Mouse (Mus musculus): ENCODE results near the gene Sept5. TPM values are rescaled to one million over a fixed set of nuclear protein-coding genes. Genes with fewer than 3 reads are reported as not detected.

Gene Sept5
- polyA plus RNA-seq, 2 experiments from 2014 or later = 0.36 to 1.5 TPM

DNA sequence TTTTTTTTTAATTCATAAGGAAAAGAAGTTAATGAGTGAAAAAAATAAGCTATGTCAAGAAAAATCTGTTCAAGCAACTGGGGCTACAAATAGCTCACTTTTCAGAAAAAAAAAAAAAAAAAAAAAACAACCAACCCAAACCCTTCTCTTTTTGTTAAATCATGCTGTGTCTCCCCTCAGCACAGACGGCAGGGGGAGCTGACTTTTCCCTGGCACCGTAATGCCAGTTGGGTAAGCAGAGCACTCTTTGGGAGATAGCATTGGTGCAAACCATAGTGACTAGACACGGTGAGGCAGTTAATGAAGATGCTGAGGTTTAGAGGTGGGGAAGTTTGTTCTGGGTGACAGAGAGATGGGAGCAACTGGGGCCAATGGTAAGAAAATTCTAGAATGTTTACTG lies 2.3 kb upstream of the Sept5 start:
- no peak for ATAC-seq

DNA sequence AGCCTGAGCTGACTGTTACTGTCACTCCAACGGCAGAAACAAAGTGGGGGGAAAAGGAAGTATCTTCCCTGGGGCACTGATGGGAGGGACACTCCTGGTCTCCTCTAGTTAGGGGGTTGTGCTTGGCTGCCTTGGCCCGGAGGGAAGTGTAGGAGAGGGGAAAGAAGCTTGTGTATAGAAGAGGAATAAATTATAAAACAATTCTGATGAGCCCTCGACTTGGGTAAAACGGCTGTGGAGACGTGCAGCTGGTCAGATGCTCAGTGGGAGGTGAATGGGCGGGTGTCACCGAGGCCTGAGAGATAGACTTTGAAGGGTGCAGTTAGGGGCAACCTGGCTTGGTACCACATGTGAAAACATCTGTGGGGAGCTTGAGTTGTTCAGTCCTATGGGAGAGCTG lies 1.4 kb upstream of the Sept5 start:
- ATAC-seq = no peak

DNA sequence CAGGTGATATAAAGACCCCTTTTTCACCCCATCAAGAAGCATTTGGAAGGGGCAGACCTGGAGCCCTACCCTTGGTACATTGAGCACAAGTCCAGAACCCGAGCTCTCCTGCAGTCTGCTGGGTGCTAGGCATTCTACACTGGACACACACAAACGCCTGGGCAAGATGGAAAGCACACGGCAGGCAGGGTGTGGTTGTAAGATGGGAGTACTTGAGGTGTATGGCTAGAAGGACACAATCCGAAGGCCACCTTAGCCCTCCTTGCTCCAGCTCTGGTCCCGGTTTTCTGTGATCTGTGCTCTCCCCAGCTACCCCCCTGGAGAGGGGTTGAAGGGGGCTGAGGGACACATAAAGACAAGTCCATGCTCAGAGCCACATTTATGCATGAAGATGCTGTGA lies 537 bp upstream of the Sept5 start:
- ATAC-seq = no peak

DNA sequence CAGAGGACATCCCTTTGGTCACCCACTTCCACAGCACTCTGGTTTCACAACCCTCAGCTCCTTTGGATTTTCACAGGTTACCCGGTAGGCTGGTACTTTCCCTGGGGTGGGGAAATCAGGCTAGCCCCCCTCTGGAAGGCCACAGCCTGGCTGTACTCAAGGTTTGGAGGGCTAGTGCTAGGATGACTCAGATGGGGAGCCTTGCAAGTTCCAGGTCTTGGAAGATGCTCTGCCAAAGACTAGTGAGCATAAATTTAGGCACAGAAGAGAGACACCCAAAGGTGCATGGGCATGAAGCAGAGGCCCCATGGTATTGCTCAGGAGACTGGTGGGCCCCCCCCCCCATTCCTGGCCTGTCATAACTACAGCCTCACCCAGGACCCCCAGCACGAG lies 810 bp downstream of the Sept5 start:
- no peak for ATAC-seq

DNA sequence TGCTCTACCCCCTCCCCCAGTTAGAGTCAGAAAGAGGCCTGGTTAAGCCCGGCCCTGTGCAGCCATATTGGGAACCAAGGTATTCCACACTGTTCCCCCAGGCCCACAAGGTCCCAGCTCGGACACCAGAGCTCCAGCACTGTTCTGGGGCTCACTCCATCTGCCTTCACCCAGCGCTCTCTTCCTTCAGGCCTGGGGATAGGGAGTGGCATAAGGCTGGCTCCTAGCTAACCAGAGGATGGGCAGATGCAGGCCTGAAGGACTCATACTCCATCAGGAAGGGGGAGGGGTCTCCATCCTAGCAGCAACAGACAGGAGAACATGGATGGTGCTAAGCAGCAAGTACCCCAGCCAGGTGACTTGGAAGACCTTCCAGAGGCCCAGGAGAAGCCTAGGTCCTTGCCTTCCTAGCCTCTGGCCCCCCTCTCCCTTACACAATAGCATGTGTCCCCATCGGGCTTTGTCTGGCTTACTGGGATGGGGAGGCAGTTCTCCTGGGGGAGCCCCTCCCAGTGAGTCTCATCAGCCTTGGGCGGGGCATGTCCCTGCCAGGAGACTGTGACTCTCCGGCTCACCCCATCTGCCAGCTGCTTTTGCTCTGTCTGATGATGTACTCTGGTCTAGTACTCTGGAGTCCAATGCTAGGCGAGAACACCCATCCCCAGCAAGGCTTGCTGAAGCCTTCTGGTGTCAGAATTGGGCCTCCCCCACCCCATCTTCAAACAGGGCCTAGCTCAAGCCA lies 1.4 kb downstream of the Sept5 start:
- no peak for ATAC-seq

DNA sequence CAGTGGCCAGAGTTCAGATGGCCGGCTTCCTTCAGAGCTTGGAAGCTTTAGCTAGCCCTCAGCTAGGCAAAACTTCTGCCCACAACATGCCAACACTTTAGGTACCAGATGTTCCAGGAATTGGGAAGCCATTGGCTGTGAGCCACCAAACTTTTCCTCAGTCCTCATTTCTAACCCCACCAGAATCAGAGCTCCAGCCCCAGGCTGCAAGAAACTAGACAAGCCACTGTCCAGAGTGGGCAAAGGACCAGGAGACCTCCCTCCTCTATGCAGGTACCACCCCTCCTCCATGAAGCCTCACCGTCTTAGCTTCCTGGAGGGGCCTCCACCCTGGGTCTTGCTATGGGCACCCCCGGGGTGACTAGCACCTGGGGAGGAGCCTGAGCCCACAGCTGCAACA lies 2.6 kb downstream of the Sept5 start:
- ATAC-seq = no peak

DNA sequence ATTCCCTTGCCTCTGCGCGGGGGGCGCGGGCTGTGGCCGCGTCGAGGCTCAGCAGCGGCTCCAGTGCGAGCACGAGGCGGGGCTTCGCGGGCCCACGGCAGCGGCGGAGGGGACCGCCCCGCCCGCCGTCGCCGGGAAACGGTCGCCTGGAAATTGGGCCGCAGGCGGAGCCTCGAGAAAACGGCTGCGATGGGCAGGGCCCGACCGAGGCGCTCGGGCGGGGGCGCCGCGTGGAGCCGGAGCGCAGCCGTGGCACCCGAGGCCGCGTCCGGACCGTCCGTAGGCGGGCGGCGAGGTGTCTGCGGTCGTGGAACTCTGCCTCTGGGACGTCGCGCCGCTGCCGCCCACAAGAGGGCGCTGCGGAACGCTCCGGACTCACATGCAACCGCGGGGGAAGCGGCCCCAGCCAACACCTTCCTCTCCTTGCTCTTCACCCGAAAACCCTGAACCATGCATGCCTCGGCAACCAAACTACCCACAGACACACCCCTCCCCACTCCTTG lies 3.3 kb downstream of the Sept5 start, which contains the start of gene Gm49601:
Gene Gm49601, minus strand, starts transcription at position 52 of the 503 bp plus-strand sequence.
- ATAC-seq = peak; percentile 78

DNA sequence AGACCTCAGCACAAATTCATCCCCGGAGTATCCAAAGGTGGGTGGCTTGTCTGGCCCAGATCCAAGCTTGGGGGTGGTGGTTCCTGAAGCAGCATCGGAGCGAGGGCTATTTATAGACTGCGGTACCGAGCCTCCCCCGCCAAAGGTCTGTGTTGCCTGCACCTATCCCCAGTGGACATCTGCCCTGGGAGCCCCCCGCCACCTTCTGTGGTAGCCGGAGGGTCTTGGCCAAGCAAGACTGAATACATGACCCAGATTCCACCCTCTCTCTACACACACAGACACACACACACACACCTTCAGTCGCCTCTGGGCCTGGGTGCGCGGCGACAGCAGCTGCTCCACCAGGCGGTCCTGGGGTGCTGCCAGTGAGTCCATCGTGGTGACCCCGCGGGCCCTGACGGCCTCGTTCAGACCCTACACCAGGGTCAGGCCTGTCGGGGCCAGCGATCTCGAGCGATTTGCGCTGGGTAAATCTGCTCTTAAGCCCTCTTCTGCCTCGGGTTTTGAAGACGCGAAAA lies 3.9 kb downstream of the Sept5 start:
- ATAC-seq = peak; percentile 13

DNA sequence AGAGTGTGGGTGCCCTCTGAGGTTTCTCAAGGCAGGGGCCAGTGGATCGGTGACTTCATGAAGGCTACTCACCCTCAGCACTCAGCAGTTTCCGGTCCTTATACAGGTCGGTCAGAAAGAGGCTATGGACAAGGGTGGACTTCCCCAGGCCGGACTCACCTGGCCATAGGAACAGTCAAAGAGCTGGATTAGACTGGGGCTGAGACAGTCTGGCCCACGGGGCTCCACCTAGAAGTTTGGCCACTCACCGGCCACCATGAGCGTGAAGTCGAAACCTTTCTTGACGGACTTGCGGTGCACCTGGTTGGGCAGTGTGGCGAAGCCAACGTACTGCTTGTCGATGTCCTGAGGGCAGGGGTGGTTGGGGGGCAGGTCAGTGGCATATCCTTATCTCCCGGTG lies 4.7 kb downstream of the Sept5 start:
- no peak for ATAC-seq

DNA sequence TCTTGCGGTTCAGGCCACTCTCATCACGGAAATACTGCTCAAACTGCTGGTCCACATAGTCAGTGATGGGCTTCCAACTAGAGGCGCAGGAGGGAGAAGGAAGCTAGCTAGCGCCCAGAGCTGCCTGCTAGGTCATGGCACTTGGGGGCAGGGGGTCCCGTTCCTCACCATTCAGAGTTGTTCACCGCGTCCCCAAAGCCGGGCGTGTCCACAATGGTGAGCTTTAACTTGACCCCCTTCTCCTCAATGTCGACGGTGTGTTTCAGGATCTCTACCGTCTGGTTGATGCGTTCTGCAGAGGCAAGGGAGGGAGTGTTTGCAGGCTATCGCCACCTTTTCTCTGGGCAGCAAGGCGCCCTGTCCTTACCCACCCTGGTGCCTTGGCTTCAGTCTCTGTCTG lies 5.1 kb downstream of the Sept5 start:
- no peak for ATAC-seq

DNA sequence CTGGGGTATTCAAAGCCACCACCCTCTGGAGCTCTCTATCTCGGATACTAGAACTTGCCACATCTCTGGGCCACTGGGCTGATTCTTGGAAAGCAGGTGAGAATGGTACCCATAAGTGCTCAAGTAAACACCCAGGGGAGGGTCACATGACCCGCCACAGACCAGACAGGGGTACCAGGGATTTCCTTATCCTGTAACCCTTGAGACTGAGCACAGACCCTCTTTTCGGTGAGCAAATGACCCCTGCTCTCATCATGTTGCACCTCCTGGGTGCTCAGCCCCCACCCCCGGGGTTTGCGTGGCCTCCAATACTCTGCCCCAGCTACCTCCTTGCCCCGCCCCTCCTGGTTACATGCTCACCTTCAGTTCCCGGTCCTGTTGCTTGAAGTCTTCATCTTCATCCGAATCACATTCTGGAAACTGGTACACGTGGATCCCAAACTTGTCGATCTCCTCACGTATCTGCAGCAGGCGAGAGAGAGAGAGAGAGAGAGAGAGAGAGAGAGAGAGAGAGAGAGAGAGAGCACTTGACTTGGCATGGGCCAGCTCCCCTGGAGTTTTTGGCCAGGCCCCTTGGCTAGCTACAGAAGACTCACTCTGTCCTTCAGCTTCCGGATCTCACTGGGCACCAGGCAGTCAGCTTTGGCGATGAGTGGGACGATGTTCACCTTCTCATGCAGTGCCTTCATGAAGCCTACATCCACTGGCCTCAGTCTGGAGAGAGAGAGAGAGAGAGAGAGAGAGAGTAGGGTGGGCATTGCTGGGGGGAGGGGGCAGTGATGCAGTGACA lies 5.8 kb downstream of the Sept5 start:
- ATAC-seq = no peak

DNA sequence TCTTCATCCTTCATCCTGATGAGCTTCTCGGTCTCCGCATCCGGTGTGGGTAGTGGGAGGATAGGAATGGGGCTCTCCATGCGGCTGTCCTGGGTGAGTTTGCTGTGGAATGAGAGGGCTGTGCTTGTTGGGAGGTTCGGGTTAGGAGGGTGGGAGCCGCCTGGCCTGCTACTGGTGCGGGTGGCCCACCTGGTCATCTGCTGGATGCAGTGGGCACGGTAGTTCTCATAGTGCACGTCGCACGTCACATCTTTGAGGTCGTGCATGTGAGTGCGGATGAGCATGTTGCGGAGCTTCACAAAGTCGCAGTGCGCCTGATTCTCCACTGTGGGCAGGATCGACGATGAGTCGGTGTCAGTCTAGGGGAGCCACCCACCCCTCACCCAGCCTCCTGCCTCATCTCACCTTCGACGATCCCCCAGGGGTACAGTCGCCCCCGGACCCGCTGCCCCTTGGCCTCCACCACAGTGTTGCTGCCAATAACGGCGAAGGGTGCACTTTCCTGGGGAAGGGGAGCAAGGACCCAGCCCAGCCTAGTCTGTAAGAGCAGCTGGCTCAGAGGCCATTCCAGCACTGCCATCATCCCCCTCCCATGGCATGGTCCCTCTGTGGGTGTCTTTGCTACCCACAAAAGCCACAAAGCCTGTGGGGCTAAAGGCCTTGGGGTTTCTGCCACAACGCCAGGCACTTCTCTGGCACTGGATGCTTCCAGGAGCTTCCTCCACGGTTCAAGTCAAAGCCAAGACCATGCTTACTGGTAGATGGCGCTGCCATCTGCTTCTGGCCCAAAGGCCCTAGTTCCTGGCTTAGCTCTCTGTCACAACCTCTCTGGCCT lies 6.6 kb downstream of the Sept5 start:
- no peak for ATAC-seq

DNA sequence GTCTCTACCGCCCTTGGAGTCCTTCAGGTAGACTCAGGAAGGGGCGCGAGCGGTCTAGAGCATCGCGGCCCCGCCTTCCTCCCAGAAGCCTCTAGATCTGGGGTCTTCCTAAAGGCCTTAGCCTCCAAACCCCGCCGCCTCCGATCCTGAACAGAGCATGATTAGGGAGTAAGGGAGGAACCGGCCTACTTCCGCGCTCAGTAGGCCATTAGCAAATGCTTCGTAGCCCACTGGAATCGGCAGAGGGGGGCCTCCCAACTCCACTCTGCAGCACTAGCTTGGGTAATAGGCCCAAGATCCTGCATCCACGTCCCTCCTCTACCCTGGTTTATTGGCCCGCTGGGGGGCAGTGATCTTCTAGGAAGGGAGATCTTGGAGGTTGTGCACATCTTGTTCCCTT lies 7.7 kb downstream of the Sept5 start, which contains the start of gene Gp1bb:
Gene Gp1bb, minus strand, starts transcription at position 385 of the 400 bp plus-strand sequence.
- ATAC-seq = no peak

DNA sequence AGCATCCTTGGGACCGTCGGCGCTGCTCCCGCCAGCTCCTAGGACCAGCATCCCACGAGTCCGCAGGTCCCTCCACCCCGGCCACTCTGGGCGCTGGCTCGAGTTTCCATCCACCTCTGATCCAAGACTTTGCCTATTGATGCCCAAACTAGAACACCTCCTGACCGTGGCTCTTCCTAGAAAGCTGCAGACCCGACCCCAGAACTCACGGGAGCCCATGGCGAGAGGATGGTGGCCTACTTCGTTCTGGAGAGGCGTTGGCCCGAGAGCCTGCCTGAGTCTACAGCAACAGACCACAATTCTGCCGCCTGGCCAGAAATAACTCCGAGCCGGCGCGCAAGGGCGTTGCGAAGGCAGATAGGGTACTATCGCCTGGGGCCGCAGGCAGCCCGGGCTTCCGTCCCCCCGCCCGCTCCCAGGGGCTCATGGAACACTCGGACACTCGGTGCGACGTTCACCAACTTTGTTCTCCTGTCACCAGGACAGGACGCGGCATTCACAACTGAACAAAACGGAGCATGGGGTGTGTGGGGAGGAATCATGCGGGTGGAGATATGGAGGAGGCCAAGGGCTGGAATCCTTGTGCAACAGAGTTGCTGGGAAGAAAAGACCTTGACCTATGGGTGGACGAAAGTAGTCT lies 8.3 kb downstream of the Sept5 start:
- ATAC-seq = no peak

DNA sequence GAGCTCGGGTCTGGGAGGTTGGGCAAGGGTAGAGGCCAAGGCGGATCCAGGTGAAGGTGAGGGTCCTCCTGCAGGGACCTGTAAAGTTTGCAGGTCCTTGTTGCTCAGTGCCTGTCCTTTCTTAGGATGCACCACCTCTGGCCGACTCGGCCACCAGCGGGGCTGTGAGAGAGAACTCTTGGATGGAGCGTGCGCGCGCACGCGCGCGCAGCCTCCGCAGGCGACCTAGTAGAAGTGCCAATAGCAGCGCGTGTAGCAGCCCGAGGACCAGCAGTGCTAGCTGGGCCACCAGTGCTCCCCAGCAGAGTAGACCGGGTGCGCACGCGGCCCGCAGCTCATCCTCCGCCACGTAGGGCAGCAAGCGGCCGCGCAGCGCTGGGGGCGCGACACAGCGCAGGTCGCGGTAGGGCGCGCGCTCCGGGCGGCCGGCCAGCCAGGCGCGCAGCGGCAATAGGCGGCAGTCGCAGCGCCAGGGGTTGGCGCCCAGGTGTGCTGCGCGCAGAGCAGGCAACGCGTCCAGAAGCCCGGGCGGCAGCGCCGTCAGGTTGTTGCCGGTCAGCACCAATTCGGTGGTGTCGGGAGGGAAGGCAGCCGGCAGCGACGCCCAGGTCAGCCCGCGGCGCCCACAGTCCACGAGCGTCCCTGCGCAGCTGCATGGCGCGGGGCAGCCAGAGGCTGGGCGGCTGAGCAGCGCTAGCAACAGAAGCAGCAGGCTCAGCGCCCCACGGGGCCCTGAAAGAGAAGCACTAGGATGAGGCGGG lies 9.0 kb downstream of the Sept5 start:
- ATAC-seq = no peak

DNA sequence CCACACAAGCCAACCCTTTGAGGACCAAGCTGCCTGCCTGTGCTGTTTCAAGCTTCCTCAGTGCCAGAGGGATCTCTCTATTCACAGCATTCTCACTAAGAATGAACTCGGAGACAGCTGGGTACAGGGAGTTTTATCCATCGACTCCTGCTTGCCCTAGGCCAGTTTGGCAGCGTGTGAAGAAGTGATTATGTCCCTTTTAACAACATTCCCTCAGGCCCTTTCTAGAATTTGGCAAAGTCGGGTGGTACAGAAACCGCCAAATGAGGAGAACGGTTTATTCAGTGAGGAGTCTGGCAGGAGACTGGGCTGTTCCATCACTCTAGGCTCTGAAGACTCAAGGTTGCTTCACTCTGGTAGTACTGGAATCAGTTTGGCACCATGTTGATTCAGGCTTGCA lies 9.6 kb downstream of the Sept5 start:
- no peak for ATAC-seq

DNA sequence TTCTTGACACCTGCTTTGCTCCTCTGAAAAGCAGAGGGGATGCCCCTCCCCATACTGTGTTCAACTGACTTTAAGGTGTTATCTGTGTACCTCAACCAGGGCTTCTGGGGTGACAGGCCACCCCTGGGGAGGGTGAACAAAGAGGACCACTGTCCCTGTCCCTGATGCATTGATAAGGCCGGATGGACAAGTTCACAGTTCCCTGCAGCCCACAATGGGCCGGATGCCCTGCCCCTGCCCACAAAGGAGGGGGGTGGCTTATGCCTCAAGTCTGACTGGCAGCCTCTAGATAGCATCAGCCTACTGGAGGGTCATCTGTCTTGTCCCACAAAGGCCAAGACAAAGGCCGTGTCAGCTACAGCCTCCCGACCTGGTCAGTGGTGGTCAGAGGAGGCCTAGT lies 10.6 kb downstream of the Sept5 start:
- ATAC-seq = no peak

DNA sequence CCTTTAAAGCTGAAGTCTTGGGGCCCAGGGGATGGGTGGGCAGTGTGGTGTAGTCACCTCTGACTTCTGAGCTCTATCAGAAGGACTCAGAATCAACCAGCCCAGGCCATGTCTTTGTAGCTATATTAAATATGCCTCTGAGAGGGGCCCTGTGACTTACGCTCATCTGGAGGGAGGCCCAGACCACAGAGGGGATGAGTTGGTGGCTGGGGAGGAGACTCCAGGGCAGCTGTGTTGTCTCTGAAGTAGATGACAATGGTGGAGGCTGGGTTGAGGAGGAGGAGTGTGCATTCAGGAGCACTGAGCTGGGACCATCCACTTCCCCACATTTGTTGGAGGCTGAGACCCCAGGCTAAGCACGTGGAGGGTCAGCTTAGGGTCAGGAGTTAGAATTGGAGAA lies 11.5 kb downstream of the Sept5 start:
- no peak for ATAC-seq

DNA sequence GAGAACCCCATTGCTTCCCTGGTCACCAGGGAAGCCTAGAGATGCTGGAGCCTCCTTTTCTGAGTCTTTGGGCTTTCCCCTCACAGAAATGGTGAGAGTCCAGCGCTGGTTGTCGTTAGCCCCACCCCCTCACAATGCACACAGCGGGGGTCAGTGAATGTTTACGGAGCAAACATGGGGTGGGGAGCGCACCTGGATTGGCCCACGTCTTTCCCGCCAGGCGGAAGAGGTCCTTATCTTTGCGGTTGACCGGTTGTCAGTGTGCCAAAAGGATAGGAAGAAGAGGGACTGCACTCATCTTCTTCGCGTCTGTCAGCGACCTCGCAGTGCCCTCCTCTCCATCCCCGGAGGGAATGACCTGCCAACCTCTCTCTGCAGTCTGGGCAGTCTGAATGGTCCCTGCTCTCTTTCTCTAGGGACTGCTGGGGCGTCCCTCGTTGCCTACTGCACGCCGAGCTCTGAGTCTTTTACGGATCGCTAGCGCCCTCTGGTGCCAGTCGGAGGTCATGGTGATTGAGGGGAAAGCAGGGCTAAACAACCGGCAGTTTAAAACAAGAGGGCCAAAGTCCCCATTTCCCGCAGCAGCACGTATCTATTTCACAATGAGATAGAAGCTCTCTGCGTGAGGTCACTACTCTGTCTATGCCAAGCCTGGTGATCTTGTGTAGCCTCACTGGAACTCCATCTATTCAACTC lies 12.2 kb downstream of the Sept5 start:
- ATAC-seq = peak; percentile 93

DNA sequence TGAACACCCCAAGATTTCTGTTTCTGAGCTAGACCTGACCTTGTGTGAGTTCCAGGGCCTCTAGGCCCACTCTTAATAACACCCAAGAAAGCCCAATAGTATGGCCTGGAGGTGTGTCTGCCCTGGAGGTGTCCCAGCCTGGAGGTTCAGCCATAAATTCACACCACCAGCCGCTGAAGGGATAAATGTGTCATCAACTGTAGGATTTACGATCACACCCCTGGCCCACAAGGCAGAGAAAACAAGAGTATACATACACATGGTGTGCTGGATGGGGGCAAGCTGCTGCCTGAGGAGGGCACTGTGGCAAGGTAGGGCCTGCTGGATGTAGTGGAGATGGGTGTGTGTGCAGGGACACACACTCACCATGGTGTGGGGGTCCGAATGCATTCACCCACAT lies 16.5 kb downstream of the Sept5 start:
- no peak for ATAC-seq

DNA sequence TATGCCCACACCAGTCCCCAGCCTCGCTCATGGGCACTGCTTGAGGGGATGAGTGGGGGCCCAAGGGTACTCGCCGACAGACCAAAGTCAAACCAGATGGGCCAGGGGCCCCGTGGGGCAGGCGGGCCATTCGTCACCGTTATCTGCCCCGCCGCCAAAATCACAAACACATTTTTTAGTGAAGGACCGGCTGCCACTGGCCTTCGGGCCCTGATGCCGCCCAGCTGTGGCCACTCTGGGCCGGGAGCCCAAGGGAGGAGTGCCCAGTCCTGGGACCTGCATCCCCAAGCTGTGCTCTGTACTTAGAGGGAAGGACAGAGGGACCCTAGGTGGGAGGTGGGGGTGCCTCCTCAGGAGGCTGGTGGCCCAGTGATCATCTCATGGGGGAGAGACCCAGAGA lies 18.0 kb downstream of the Sept5 start:
- no peak for ATAC-seq

Data from CD4-positive, CD25-positive, alpha-beta regulatory T cell, adult 4 months (primary cell).